Mouse (Mus musculus) frontal cortex, postnatal 10 days (tissue): ENCODE measurements around the gene Arhgef39.

Experiments
- DNase-seq, 2 experiments: peaks; one replicate each; pipeline ENCODE4 v3.0.0; 2022; ENCODE audit warnings: low spot score in 2 of 2, mixed read lengths in 1 of 2

Arhgef39 gene

DNA sequence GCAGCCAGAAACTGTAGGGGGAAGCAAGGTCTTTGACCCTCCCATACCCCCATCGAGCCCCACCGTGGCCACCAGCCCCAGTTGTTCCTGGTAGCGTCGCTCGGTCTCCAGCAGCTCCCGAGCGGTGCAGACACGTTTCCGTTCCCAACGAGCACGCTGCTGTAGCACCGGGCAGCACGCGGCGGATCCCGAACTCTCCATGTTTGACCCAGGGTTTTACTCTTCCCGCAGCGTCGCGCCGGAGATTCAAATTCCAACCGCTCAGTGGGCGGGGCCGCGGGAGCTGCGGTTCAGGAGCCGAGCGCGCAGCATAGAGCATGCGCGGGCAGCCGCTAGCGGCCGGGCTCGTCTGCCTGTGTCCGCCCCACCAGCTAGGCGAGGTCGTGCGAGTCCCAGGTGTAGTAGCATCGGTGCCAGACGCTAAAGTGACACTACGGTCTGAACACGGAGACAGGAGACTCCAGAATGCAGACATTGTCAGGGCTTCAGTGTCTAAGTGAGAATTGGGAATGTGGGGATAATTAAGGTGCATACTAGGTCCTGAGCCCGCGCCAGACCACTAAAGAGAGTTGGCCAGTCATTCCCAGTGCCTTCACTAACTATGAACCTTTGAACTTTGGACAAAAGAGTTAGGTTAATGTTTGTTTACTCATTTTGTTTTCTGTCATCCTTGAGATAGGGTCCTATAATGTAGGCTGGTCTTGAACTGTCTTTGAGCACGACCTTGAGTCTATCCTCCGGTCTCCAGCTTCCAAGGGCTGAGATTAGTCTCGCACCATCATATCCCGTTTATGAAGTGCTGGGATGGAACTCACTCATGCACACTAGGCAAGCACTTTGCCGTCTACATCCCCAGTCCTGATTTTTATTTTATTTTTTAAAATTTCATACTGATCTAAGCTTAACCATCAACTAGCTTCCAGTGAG is at the start of gene Arhgef39:
Gene Arhgef39 (minus strand): TSS at position 289 of the 927 bp plus-strand sequence.
- peak in 1 of 2 experiments; percentile 73 for DNase-seq

GRCm38 (mm10) chr4:43549055-43549454 is 49.6 kb upstream of the Arhgef39 start:
- DNase-seq, result no peak

- DNase-seq, result no peak
Observed at GRCm38 (mm10) chr4:43547160-43547559, 47.7 kb upstream of the Arhgef39 start.

DNA sequence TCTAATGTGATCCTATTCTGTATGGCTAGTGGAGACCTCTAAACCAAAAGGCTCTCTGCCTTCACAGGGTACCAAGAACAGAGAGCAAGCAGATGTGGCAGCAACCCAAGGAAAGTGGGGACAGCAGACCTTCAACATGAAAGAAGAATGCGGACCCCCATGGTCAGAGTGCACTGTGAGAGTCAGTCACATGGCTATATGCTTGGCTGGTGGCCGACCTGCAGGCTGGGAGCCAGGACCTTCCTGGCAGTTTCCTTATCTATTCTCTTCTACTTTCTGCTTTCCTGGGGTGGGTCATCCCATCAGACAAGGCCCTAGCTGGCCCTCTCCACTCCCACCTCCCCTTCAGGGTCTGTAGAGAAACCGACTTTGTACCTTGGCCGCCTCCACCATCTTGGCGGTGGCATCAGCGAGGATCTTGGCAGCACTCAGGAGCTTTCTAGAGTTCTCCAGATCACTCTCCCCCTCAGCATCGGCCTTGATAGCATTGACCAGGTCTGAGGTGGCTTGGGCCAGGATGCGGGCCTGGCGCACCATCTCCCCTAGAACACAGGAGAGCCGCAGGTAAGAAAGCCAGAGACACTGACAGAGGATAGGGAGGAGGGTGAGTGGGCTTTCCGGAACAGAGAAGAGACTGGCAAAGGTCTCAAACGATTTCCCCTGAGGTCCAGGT is 47.0 kb upstream of the Arhgef39 start:
- no peak for DNase-seq

DNA sequence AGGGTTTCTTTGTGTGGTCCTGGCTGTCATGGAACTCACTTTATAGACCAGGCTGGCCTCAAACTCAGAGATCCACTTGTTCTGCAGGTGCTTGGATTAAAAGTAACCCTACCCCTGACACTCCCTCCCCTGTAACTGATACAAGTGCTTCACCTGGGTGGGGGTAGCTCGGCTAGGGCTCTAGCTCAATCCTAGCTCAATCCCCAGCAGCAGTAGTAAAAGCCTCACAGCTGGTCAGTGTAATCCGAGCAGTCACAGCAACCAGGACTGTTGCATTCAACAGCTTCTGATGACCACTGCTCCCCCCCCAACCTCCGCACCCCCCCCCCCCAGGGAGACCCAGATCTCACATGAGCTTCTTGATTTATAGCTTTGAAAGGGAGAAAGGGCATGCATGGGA is 42.5 kb upstream of the Arhgef39 start:
- DNase-seq, result no peak

GRCm38 (mm10) chr4:43536031-43536430 is 36.5 kb upstream of the Arhgef39 start:
- no peak for DNase-seq

GRCm38 (mm10) chr4:43535628-43536027 is 36.1 kb upstream of the Arhgef39 start:
- no peak for DNase-seq

DNA sequence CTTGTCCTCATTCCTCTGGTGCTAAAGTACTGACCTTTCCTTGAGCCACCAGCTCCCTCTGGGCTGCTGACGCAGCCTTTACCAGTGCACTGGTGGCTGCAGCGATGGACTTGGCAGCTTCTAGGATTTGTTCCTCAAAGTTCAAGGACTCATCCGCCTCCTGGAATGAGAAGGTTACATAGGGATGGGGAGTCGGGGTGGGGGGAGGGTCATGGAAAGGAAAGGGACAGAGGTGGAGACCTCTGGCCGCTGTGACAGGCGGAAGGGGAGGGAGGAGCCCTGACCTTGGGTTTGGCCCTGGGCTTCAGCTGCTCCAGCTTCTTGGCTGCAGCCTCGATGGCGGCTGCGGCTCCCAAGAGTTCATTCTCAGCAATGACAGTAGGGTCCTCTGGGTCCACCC is 33.8 kb upstream of the Arhgef39 start:
- no peak for DNase-seq

DNA sequence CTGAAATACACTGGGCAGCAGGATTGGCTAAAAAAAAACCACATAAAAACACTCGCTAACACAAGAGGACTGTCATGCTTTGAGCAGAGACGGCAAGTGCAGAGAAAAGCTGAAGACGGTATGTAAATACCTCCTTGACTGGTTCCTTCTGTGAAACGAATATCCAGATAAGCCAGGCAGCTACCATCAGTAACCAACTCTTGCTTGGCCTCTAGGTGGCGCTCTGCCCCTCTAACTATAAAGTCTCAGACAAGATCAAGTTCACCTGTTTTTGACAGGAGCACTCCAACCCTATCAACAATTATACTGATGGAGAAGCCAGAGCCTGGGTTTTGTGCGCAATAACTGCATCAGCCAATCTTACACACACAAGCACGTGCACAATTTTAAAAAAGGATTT is 31.1 kb upstream of the Arhgef39 start:
- DNase-seq, result peak; percentile 55 to 64

GRCm38 (mm10) chr4:43530081-43530501 is 30.6 kb upstream of the Arhgef39 start:
- no peak for DNase-seq

- no peak for DNase-seq
Observed at GRCm38 (mm10) chr4:43528487-43528886, 29.0 kb upstream of the Arhgef39 start.

GRCm38 (mm10) chr4:43527880-43528279 is 28.4 kb upstream of the Arhgef39 start:
- DNase-seq, result no peak

DNA sequence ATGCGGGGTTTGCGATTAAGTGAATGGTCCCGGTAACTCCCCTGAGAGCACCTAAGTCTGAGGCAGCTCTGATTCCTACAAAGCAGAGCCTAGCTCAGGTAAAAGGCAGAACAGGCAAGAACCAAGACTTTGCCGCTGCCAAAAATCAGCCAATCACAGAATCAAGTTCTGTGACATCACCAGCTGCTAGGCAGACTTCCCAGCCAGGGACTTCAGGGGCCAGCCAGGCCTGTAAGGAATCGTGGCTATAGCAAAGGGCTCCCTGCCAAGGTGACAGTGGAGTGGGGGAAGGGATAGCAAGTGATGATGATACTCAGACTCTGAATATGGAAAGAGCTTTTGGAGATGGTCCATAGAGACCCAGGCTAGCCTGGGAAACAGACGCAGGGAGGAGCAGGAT is 20.5 kb upstream of the Arhgef39 start:
- peak in 1 of 2 experiments; percentile 87 for DNase-seq

DNA sequence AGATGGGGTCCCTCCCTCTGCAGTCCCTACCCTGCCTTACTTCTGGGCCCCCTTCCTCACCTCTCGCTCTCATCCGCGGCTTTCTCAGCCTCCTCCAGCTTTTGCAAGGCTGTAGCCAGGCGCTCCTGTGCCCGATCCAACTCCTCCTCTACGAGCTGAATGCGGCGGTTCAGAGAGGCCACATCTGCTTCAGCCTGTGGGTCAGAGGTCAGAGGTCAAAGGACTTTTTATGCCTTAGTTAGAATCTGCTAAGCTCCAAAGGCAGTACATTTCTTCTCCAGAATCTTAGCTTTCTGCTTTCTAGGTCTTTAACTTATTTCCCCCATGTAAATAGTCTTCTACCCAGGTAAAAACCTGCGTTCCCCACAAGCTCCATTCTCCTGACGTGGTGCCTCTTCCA is 20.1 kb upstream of the Arhgef39 start:
- no peak for DNase-seq

DNA sequence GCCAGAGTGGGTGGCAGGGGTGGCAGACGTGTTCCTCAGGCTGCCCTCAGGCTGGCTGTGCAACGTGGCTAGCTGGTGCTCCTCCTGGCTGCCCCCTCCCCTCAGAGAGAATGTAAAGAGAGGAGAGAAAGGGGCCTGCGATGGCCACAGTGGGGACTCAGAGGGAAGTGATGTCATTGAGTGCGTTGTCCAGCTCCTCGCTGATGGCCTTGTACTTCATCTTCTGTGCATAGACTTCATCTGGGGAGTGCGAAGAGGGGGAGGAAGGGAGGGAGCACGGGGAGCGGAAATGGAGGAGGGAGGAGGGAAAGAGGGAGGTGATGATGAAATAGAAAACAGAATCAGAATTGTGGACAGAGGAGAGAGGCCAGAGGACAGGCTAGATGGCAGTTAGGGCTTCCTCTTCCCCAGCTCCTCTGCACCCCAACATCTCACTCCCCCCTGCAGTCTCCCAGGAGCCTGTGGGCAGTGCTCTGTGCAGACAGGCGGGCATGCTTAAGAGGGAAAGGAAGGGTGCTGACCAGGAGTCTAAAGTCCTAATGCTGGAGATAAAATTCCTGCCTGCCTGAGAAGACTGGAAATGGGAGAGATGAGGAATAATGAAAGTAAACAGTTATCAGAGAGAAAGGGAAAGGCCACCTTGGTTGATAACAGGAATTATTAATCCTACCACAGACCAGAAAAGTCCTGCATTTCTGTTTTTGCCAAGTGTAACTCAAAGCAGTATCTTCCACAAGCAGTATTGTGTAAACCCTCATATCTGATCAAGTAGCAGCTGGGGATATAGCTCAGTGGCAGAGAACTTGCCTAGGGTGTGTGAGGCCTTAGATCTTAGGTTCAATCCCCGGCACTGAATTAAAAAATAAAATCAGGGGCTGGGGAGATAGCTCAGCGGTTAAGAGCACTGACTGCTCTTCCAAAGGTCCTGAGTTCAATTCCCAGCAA is 16.5 kb upstream of the Arhgef39 start:
- no peak for DNase-seq

GRCm38 (mm10) chr4:43513791-43514190 is 14.3 kb upstream of the Arhgef39 start:
- no peak for DNase-seq

DNA sequence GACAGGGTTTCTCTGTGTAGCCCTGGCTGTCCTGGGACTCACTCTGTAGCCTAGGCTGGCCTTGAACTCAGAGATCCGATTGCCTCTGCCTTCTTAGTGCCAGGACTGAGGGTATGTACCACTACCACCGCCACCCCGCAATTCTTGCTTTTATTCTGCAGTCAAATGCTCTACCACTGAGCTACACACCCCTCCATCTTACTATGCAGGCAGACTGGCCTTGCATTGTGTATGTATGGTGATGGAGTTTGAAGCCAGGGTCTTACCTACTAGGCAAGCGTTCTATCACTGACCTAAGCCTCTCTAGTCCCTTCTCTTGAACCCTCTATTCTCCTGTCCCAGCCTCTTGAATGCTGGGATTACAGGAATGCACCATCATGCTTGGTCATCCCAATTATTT is 13.8 kb upstream of the Arhgef39 start:
- no peak for DNase-seq

GRCm38 (mm10) chr4:43512653-43513052 is 13.2 kb upstream of the Arhgef39 start:
- DNase-seq, result no peak

- DNase-seq, result no peak
Observed at GRCm38 (mm10) chr4:43511675-43512454, 12.4 kb upstream of the Arhgef39 start.

- no peak for DNase-seq
Observed at GRCm38 (mm10) chr4:43509109-43509508, 9.6 kb upstream of the Arhgef39 start.

- no peak for DNase-seq
Observed at GRCm38 (mm10) chr4:43508666-43508997, 9.1 kb upstream of the Arhgef39 start.
